Mouse (Mus musculus) stomach, postnatal 0 days (tissue): ENCODE data around the gene Txnrd2. TPM values are rescaled to one million over a fixed set of nuclear protein-coding genes. Genes with fewer than 3 reads are reported as not detected.
A peak's percentile ranks its signal among the peaks of the same experiment; 100 is the strongest.

ENCODE experiments used
- ATAC-seq: fragments of 200-750 bp; cut with Nextera tagmentation; 2 replicates; pipeline ENCODE4 v1.8.0; 2017; ENCODE audit not compliant: low FRiP score, low TSS enrichment
- DNase-seq: peaks from one replicate; pipeline ENCODE4 v3.0.0-alpha.2; 2016; ENCODE audit warnings: low spot score
- H3K27ac ChIP-seq: fragments of 300-500 bp; sonication (generic); replicated peaks from 2 replicates; pipeline ENCODE4 v1.5.1; 2014; ENCODE audit warnings: mild to moderate bottlenecking, control low read depth
- H3K27me3 ChIP-seq: fragments of 300-500 bp; sonication (generic); 2 replicates; pipeline ENCODE4 v1.6.1; 2014; ENCODE audit warnings: low read length; ENCODE audit not compliant: control insufficient read depth, insufficient read depth
- H3K36me3 ChIP-seq: fragments of 300-500 bp; sonication (generic); 2 replicates; pipeline ENCODE4 v1.6.1; 2014; ENCODE audit warnings: low read length, mixed read lengths; ENCODE audit not compliant: control insufficient read depth, insufficient read depth
- H3K4me1 ChIP-seq: fragments of 300-500 bp; sonication (generic); replicated peaks from 2 replicates; pipeline ENCODE4 v1.6.1; 2014; ENCODE audit warnings: antibody characterized with exemption; ENCODE audit not compliant: control insufficient read depth, insufficient read depth
- H3K4me2 ChIP-seq: fragments of 300-500 bp; sonication (generic); replicated peaks from 2 replicates; pipeline ENCODE4 v1.6.1; 2014; ENCODE audit warnings: low read depth, mild to moderate bottlenecking, control low read depth, moderate library complexity
- H3K4me3 ChIP-seq: fragments of 300-500 bp; sonication (generic); 2 replicates; pipeline ENCODE4 v1.5.1; 2014; ENCODE audit warnings: low read depth, low read length, control low read depth
- H3K9ac ChIP-seq: fragments of 300-500 bp; sonication (generic); 2 replicates; pipeline ENCODE4 v1.6.1; 2014; ENCODE audit warnings: mild to moderate bottlenecking, low read length, control low read depth, mixed read lengths
- H3K9me3 ChIP-seq: fragments of 300-500 bp; sonication (generic); 2 replicates; pipeline ENCODE4 v1.6.1; 2016; ENCODE audit warnings: low read length; ENCODE audit not compliant: control insufficient read depth
- CTCF ChIP-seq: IDR thresholded peaks from 2 replicates; pipeline ENCODE4 v1.5.1; 2016; ENCODE audit warnings: antibody characterized with exemption, low read depth, mild to moderate bottlenecking, moderate library complexity
- EP300 ChIP-seq: optimal IDR thresholded peaks from 2 replicates; pipeline ENCODE3; 2016; ENCODE audit warnings: antibody characterized with exemption
- WGBS: fragments of 180-500 bp; shearing (Covaris S2); extraction: QIAGEN DNeasy Blood & Tissue Kit; methylation state at CpG from one replicate; pipeline ENCODE4 v1.1.7; 2014; 5-methylcytosine and 5-hydroxymethylcytosine counted together
- polyA plus RNA-seq: library from polyadenylated mRNA; unstranded; fragments of >200 nt; fragmentation: Nextera tagmentation; extraction: Ambion mirVana; gene quantifications from 2 replicates; pipeline ENCODE4 v1.2.1, GENCODE M21; 2015

The Txnrd2 gene
- polyA plus RNA-seq, 1 experiment from 2014 or later: 16.2 TPM

DNA sequence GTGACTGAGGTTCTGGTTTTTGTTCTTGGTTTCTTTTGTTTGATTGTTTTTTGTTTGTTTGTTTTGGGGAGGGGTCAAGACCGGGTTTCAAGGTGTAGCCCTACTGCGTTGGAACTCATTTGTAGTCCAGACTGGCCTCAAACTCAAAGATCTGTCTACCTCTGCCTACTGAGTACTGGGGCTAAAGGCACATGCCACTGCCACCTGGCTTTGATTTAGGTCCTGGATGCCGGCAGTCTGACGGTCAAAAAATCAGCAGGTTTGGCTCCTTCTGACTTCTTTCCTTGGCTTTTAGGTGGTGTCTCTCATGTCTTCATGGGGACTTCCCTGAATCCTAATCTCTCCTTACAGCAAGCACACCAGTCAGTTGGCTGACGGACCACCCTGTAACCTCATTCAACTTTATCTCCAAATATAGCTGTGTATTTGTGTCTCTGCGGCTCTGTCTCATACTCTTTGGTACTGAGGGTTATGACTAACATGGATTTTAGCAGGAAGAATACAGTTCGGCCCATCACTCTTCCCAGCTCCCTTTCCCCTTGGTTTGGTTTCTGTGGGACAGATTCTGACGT lies 4.5 kb downstream of the Txnrd2 start:
- no peaks in the 10 kb centered on the region for H3K27me3 ChIP-seq
- no peaks in the 10 kb centered on the region for H3K4me1 ChIP-seq
- TF ChIP-seq EP300 (no peak), CTCF (0 out of 2 replicates have a peak, but pooled peaks have one; percentile 2)
- H3K9ac ChIP-seq: no peak overlapping the region
- WGBS: 72% methylated on average over 8 of the region's 8 CpGs
- H3K4me3 ChIP-seq: no peak overlapping the region
- H3K9me3 ChIP-seq: no peaks in the 10 kb centered on the region
- ATAC-seq (no peak), DNase-seq (no peak)
- no peaks in the 10 kb centered on the region for H3K36me3 ChIP-seq
- H3K4me2 ChIP-seq: no peak overlapping the region
- H3K27ac ChIP-seq: no peak overlapping the region

GRCm38 (mm10) chr16:18433341-18433920 lies 7.2 kb downstream of the Txnrd2 start:
- H3K27ac ChIP-seq: no peak overlapping the region
- ATAC-seq: no peak

DNA sequence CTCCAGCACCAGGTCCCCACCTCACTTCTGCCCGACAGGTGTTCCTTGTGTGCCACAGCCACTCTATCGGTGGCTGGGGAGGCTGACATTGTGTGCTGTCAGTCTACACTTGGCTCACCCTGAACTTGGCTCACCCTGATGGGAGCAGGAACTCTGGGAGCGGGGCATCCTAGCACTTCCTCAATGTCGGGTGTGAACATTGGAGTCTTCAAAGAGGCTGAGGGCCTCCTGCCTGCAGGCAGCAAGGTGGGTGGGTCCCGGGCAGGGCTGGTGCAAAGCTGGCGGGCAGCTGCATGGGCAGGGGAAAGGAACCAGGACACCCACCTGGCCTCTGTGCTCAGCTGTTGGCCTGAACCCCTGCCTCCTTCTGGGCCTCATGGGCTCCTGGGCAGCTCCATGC lies 9.9 kb downstream of the Txnrd2 start:
- Histone ChIP-seq H3K9me3 (no peaks in the 10 kb centered on the region), H3K4me3 (no peak overlapping the region), H3K4me1 (no peaks in the 10 kb centered on the region), H3K4me2 (no peak overlapping the region), H3K27ac (no peak overlapping the region), H3K27me3 (no peaks in the 10 kb centered on the region), H3K36me3 (peaks cover 5% of the 10 kb centered on the region; the same call in 1 of the 2 replicates), H3K9ac (no peak overlapping the region)
- WGBS: 74% methylated on average over 5 of the region's 6 CpGs
- TF ChIP-seq EP300 (no peak), CTCF (no peak)
- no peak for ATAC-seq
- DNase-seq: no peak

More at GRCm38 (mm10) chr16:18433341-18433920, 7.2 kb downstream of the Txnrd2 start:
- no peak overlapping the region for H3K4me2 ChIP-seq
- no peak for TF ChIP-seq CTCF
- TF ChIP-seq EP300: no peak
- no peaks in the 10 kb centered on the region for H3K27me3 ChIP-seq
- no peak for DNase-seq
- WGBS: 86% methylated on average over 5 of the region's 5 CpGs
- no peak overlapping the region for H3K9ac ChIP-seq
- no peak overlapping the region for H3K4me3 ChIP-seq
- H3K4me1 ChIP-seq: no peaks in the 10 kb centered on the region
- H3K9me3 ChIP-seq: no peaks in the 10 kb centered on the region
- peaks cover 2% of the 10 kb centered on the region; the same call in 1 of the 2 replicates for H3K36me3 ChIP-seq

- Histone ChIP-seq H3K27me3 (no peaks in the 10 kb centered on the region), H3K4me3 (no peak overlapping the region), H3K9me3 (no peaks in the 10 kb centered on the region), H3K4me1 (no peaks in the 10 kb centered on the region), H3K36me3 (peaks cover 7% of the 10 kb centered on the region; the same call in 1 of the 2 replicates), H3K9ac (no peak overlapping the region), H3K27ac (no peak overlapping the region), H3K4me2 (no peak overlapping the region)
- TF ChIP-seq EP300 (no peak), CTCF (peak; percentile 100)
- WGBS: 18% methylated on average over 8 of the region's 8 CpGs
- ATAC-seq (peak; percentile 63), DNase-seq (peak; percentile 93)
These were observed 17.2 kb downstream of the Txnrd2 start for GRCm38 (mm10) chr16:18443385-18443841.

- ATAC-seq: no peak
- Histone ChIP-seq H3K36me3 (peaks cover 5% of the 10 kb centered on the region; the same call in 1 of the 2 replicates), H3K27ac (no peak overlapping the region), H3K9ac (no peak overlapping the region), H3K4me2 (no peak overlapping the region), H3K4me1 (no peaks in the 10 kb centered on the region), H3K4me3 (no peak overlapping the region), H3K27me3 (no peaks in the 10 kb centered on the region), H3K9me3 (no peaks in the 10 kb centered on the region)
- TF ChIP-seq EP300: no peak
- TF ChIP-seq CTCF: no peak
- DNase-seq: no peak
These were observed 21.1 kb downstream of the Txnrd2 start for GRCm38 (mm10) chr16:18447243-18447642.

GRCm38 (mm10) chr16:18448104-18448503 lies 21.9 kb downstream of the Txnrd2 start:
- Histone ChIP-seq H3K36me3 (peaks cover 7% of the 10 kb centered on the region; the same call in 1 of the 2 replicates), H3K4me3 (no peak overlapping the region), H3K27ac (no peak overlapping the region), H3K9ac (0 out of 2 replicates have a peak overlapping the region, but pooled peaks have one; percentile 13), H3K27me3 (no peaks in the 10 kb centered on the region), H3K4me2 (no peak overlapping the region), H3K4me1 (no peaks in the 10 kb centered on the region), H3K9me3 (no peaks in the 10 kb centered on the region)
- no peak for ATAC-seq
- WGBS: 25% methylated on average over 6 of the region's 6 CpGs
- no peak for DNase-seq
- TF ChIP-seq EP300: no peak
- no peak for TF ChIP-seq CTCF
